Mouse (Mus musculus) adrenal gland, postnatal 36 days (tissue): ENCODE measurements around the gene Gm2115. TPM values are rescaled to one million over a fixed set of nuclear protein-coding genes. Genes with fewer than 3 reads are reported as not detected.

Source experiments
- total RNA-seq, 2 experiments: library from RNA; stranded (reverse); gene quantifications; 2 replicates each; pipeline ENCODE4 v1.2.3; 2021

The Gm2115 gene
- total RNA-seq, 2 experiments from 2014 or later, result 26.1 to 34.7 TPM

Other genes starting within 250 kb of the Gm2115 start
- 10 to 100 TPM; 24.0 to 27.3 TPM for gene Arnt2, start 118.8 kb upstream of the Gm2115 start, total RNA-seq
- gene Fah, start 77.8 kb downstream of the Gm2115 start, total RNA-seq, result 10 to 100 TPM; 42.2 to 66.4 TPM
- 100 to 1,000 TPM; 117 to 122 TPM for gene Zfand6, start 161.0 kb downstream of the Gm2115 start, total RNA-seq